Mouse (Mus musculus): ENCODE data around the gene Pcid2. TPM values are rescaled to one million over a fixed set of nuclear protein-coding genes. Genes with fewer than 3 reads are reported as not detected.

The Pcid2 gene
- 7.1 and 13.0 TPM in 2 replicates for polyA plus RNA-seq (2012; ENCODE audit: low replicate concordance)

DNA sequence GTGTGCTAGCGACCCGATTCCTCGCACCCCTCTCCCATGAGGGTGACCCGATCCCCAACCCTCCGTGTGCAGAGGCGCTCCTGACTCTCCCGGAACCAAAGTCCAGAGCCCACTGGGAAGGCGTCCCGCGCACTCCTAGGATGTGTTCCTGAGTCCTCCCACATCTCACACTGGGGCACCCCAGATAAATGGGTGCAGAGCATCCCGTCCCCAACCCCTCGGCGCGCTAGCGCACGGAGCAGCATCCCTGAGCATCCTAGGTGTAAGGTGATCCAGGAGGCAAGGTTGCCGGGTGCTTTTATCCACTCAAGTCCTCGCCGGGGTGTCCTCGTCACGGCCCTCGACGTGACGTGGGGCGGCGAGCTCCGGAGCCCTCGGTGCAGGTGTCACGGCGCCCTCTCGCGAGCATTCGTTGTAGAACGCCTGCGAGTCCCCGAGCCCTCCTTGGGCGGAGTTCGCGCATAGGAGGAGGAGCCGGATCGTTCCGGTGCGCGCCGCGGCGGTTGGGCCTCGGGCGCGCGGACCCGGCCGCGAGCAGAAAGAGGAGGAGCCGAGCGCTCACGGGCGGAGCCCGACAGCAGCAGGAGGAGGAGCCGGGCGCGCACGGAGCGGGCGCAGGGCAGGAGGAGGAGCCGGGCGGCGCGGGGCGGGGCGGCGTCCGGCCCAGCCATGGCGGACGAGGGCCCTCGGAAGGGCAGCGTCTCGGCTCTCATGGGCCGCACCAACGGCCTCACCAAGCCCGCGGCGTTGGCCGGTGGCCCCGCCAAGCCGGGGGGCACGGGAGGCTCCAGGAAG, at the start of gene Pcid2, which contains the start of gene Cul4a:
Gene Pcid2, minus strand, starts transcription at position 373 of the 795 bp plus-strand sequence.
Gene Cul4a, plus strand, starts transcription at position 535 of the 795 bp plus-strand sequence.

DNA sequence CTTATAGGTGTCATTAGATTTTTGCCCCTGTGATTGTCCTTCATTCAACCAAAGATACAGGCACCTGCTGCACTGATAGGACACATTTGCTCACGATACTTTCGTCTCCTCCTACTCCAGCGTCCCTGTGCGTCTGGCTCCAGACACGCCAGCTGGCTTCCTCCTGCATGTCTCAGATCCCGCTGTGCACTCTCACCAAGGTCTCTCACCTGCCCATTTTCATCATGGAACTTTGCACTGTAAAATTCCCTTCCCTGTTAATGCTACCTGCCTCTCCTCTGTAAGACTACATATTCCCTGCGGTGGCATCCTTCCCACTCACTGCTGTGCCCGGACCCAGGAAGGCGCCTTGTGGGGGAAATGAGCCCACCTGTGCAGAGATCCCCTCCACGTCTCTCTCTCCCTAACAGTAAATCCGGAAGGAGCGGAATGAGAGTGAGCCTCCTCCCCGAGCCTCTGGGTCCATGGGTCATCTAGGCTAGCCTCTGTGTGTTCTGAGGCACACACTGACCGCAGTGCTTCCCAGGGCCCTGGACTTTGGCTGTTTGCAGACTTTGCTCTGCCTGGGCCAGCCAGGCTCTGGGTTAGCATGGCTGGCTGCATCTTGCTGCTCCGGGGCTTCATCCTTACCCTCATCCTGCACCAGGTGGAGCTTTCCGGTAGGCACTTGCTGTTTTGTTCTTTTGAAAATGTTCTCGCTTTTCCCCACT, 44.7 kb downstream of the Pcid2 start, which contains the start of gene Proz:
Gene Proz, plus strand, starts transcription at position 474 of the 710 bp plus-strand sequence.

DNA sequence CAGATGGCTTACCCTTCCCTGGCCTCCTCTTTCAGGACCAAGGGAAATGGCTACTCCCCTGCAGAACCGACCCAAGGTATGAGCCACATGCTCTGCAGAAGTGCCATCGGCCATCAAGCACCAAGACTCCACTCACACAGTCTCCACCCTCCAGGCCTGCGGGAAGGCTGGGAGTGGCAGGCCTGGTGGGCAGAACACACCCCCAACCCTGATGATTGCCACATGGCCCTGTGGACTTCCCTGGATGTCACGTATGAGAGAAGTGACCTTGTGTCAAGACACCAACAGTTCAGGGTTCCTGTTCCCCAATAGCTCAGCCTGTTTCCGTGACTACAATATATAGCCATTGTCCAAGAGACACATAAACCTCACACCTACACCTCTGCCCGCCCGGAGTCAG, 68.2 kb downstream of the Pcid2 start, which contains the start of gene F10:
Gene F10, plus strand, starts transcription at position 294 of the 400 bp plus-strand sequence.

Other genes with a start within 250 kb of the Pcid2 start
- gene Mcf2l, start 231.7 kb downstream of the Pcid2 start, polyA plus RNA-seq (2012; ENCODE audit: low replicate concordance): 1.0 and 4.4 TPM in 2 replicates
- 0.10 TPM in 1 of 2 replicates, not detected in the other for gene F7, start 79.4 kb downstream of the Pcid2 start, polyA plus RNA-seq (2012; ENCODE audit: low replicate concordance)
- 0.93 and 7.8 TPM in 2 replicates for gene F10, start 68.2 kb downstream of the Pcid2 start, polyA plus RNA-seq (2012; ENCODE audit: low replicate concordance)
- 0.10 TPM in 1 of 2 replicates, not detected in the other for gene Proz, start 44.5 kb downstream of the Pcid2 start, polyA plus RNA-seq (2012; ENCODE audit: low replicate concordance)
- gene Cul4a, start 162 bp upstream of the Pcid2 start, polyA plus RNA-seq (2012; ENCODE audit: low replicate concordance): 20.2 and 40.9 TPM in 2 replicates
- gene Lamp1, start 53.7 kb upstream of the Pcid2 start, polyA plus RNA-seq (2012; ENCODE audit: low replicate concordance): 187 and 252 TPM in 2 replicates
- 0.21 and 0.47 TPM in 2 replicates for gene Grtp1, start 95.2 kb upstream of the Pcid2 start, polyA plus RNA-seq (2012; ENCODE audit: low replicate concordance)
- 0.04 and 0.10 TPM in 2 replicates for gene Adprhl1, start 148.7 kb upstream of the Pcid2 start, polyA plus RNA-seq (2012; ENCODE audit: low replicate concordance)
- 1.5 and 4.7 TPM in 2 replicates for gene Dcun1d2, start 182.7 kb upstream of the Pcid2 start, polyA plus RNA-seq (2012; ENCODE audit: low replicate concordance)
- 4.0 and 12.9 TPM in 2 replicates for gene Tmco3, start 182.7 kb upstream of the Pcid2 start, polyA plus RNA-seq (2012; ENCODE audit: low replicate concordance)
- gene Tfdp1, start 233.3 kb upstream of the Pcid2 start, polyA plus RNA-seq (2012; ENCODE audit: low replicate concordance): 3.2 and 14.8 TPM in 2 replicates

All from hematopoietic multipotent progenitor cell, adult 10-12 weeks (in vitro differentiated cells).